25 mouse cellular contexts compared by ENCODE assay signal in the genomic region with DNA sequence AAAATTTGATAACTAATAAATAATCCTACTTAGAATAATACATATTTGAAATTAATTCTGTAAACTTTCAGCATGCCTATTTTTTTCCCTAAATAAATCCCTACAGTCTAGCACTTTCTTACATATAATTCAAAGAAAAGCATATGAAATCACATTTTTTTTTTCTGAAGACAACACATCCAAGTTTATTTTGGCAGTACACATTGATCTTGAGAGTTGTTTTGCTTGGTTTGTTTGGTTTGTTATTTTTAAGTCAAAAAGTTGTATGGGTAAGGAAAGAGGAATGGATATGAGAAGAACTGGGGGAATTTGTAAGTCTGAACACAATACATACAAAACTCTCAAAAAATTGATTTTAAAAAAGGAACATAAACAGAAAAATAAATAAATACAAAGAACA. TPM values are rescaled to one million over a fixed set of nuclear protein-coding genes. Genes with fewer than 3 reads are reported as not detected.
"Had no signal": no experiment of that assay in that cellular context is flagged by ENCODE, and none has a peak within 500 bp of the region (broad histone marks: within the 10 kb centered on the region; RNA-seq: fewer than 3 reads in every experiment).

No protein-coding gene starts in this region.

- H3K9me3 ChIP-seq: neural tube, embryonic 13.5 days; neural tube, embryonic 15.5 days; stomach, embryonic 15.5 days had no signal

- H3K4me1 ChIP-seq: neural tube, embryonic 13.5 days; neural tube, embryonic 15.5 days; stomach, embryonic 15.5 days had no signal

- H3K27me3 ChIP-seq: neural tube, embryonic 13.5 days; neural tube, embryonic 15.5 days; stomach, embryonic 15.5 days had no signal

- H3K36me3 ChIP-seq: neural tube, embryonic 13.5 days; neural tube, embryonic 15.5 days; stomach, embryonic 15.5 days had no signal

- H3K4me2 ChIP-seq: neural tube, embryonic 13.5 days; neural tube, embryonic 15.5 days; stomach, embryonic 15.5 days had no signal

- DNase-seq: retina, postnatal 1 day; right cerebral cortex, adult 18-20 months; right cerebral cortex, postnatal 14 days; right cerebral cortex, postnatal 25 days; right cerebral cortex, postnatal 4 days; spleen, adult 18-20 months; thymus, adult 18-20 months; thymus, adult 2 months; thymus, postnatal 14 days; thymus, postnatal 25 days; thymus, postnatal 36 days; thymus, postnatal 4 days had no signal

- H3K27ac ChIP-seq: neural tube, embryonic 13.5 days; neural tube, embryonic 15.5 days; stomach, embryonic 15.5 days; stomach, postnatal 0 days had no signal

- H3K9ac ChIP-seq: neural tube, embryonic 13.5 days; neural tube, embryonic 15.5 days; stomach, embryonic 15.5 days had no signal

- H3K4me3 ChIP-seq: neural tube, embryonic 13.5 days; neural tube, embryonic 15.5 days; stomach, embryonic 15.5 days had no signal

RNA-seq across cellular contexts. Expression of a gene that starts 17.2 kb away (rescaled TPM):
- total RNA-seq: neutrophil, adult 5-6 weeks had no signal
- polyA plus RNA-seq: neural tube, embryonic 14.5 days; neural tube, embryonic 15.5 days; small intestine, adult 2 months; spleen, adult 2 months; stomach, embryonic 14.5 days; stomach, embryonic 15.5 days; stomach, embryonic 16.5 days; stomach, postnatal 0 days; thymus, adult 2 months; thymus, postnatal 0 days; urinary bladder, adult 2 months had no signal

RNA-seq across cellular contexts. Expression of a gene that starts 39.0 kb away (rescaled TPM):
- total RNA-seq: neutrophil, adult 5-6 weeks had no signal
- polyA plus RNA-seq: neural tube, embryonic 13.5 days; neural tube, embryonic 14.5 days; neural tube, embryonic 15.5 days; small intestine, adult 2 months; spleen, adult 2 months; stomach, embryonic 14.5 days; stomach, embryonic 15.5 days; stomach, embryonic 16.5 days; stomach, postnatal 0 days; testis, adult 2 months; thymus, adult 2 months; thymus, postnatal 0 days; urinary bladder, adult 2 months had no signal
